Mouse (Mus musculus): ENCODE data around the gene Sned1. TPM values are rescaled to one million over a fixed set of nuclear protein-coding genes. Genes with fewer than 3 reads are reported as not detected.

The Sned1 gene
- polyA plus RNA-seq, 2 experiments = 0.25 TPM

DNA sequence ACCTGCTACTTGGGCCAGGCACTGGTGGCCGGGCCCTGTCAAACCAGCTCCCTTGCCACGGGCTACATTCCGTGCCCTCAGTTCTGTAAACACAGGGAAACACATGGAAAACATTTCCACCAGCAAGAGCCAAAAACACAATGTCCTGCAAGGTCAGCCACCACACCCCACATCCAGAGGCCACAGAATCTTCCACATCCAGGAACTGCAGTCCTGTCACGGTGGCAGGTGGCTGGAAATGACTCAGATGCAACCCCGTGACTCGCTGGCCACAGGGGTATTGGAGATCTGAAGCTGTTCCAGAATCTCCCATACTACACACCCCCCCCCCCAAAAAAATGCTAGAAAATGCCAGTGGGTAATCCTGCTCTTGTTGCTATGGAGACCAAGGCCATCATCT is 6.4 kb upstream of the Sned1 start:
- Histone ChIP-seq H3K4me3 (ENCODE audit: insufficient read depth in 1 of 2, low read depth in 2 of 2, low read length in 2 of 2) (no peak overlapping the region), H3K4me2 (ENCODE audit: low read depth) (no peak overlapping the region), H3K27me3 (ENCODE audit: control insufficient read depth, insufficient read depth, low read length) (no peaks in the 10 kb centered on the region), H3K36me3 (replicated peaks; ENCODE audit: control insufficient read depth, insufficient read depth, low read depth) (no peaks in the 10 kb centered on the region), H3K4me1 (replicated peaks; ENCODE audit: control insufficient read depth in 2 of 2, insufficient read depth in 2 of 2, low read length in 1 of 2) (no peaks in the 10 kb centered on the region), H3K9me3 (ENCODE audit: control insufficient read depth, low read length) (no peaks in the 10 kb centered on the region), H3K9ac (replicated peaks) (no peak overlapping the region), H3K27ac (no peak overlapping the region)
- no peak for DNase-seq (ENCODE audit: low read depth in 3 of 3, low spot score in 3 of 3)
- no peak for ATAC-seq (ENCODE audit: insufficient read depth)
- TF ChIP-seq EP300 (IDR thresholded peaks at IDR 0.05; ENCODE audit: low read depth) = no peak
- no peak for TF ChIP-seq CTCF (IDR thresholded peaks at IDR 0.05; ENCODE audit: low read depth)
- WGBS (ENCODE audit: insufficient replicate concordance) = 57% methylated on average over 6 of the region's 6 CpGs

DNA sequence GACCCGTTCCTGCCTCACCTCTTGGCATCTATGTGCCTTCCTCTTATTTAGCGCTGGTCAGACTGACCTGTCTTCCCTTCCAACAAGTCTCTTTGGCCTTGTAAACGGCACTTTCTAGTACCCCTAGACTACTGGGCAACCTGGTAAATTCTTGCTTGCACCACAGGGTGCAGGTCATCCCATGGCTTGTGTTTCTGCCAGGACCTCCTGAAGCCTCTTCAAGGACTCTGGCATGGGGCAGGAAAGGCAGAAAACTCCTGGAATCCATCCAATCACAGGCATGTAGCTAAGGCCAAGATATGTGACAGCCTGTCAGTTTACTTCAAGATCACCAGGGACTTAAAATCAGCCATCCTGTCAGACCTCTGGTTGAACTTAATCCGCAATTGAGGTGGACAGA is 6.0 kb upstream of the Sned1 start:
- H3K4me2 ChIP-seq (ENCODE audit: low read depth) = no peak overlapping the region
- peaks cover 2% of the 10 kb centered on the region; the same call in 1 of the 2 replicates for H3K27me3 ChIP-seq (ENCODE audit: control insufficient read depth, insufficient read depth, low read length)
- TF ChIP-seq CTCF (IDR thresholded peaks at IDR 0.05; ENCODE audit: low read depth) (no peak), EP300 (IDR thresholded peaks at IDR 0.05; ENCODE audit: low read depth) (no peak)
- WGBS (ENCODE audit: insufficient replicate concordance) = 51% methylated on average over 4 of the region's 4 CpGs
- no peak overlapping the region for H3K27ac ChIP-seq
- H3K4me3 ChIP-seq (ENCODE audit: insufficient read depth in 1 of 2, low read depth in 2 of 2, low read length in 2 of 2) = no peak overlapping the region
- ATAC-seq (ENCODE audit: insufficient read depth) (no peak), DNase-seq (ENCODE audit: low read depth in 3 of 3, low spot score in 3 of 3) (no peak)
- no peaks in the 10 kb centered on the region for H3K36me3 ChIP-seq (replicated peaks; ENCODE audit: control insufficient read depth, insufficient read depth, low read depth)
- no peak overlapping the region for H3K9ac ChIP-seq (replicated peaks)
- no peaks in the 10 kb centered on the region for H3K4me1 ChIP-seq (replicated peaks; ENCODE audit: control insufficient read depth in 2 of 2, insufficient read depth in 2 of 2, low read length in 1 of 2)
- H3K9me3 ChIP-seq (ENCODE audit: control insufficient read depth, low read length) = no peaks in the 10 kb centered on the region

DNA sequence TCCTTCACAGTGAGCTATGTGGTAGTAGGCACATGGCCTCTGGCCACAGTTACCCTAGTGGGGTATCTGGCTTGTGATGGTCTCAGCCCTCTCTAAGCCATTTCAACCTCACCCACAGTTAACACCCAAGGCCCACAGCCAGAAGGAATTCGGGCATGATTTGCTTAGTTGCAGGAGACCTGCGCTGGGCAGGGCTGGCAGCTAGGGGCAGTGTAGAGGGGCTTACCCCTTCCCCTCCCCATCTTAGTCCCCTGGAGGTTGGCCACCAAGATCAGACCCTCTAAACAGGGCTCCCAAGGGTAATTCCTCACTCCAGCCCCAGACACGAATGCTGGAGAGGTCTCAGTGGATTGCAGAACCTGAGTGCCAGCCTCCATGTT is 894 bp downstream of the Sned1 start:
- 16% methylated on average over 3 of the region's 3 CpGs for WGBS (ENCODE audit: insufficient replicate concordance)
- peak overlapping the region in 1 of 2 experiments; percentile 47; a peak in 2 of 4 replicates for H3K4me3 ChIP-seq (ENCODE audit: insufficient read depth in 1 of 2, low read depth in 2 of 2, low read length in 2 of 2)
- no peaks in the 10 kb centered on the region for H3K9me3 ChIP-seq (ENCODE audit: control insufficient read depth, low read length)
- H3K36me3 ChIP-seq (replicated peaks; ENCODE audit: control insufficient read depth, insufficient read depth, low read depth) = no peaks in the 10 kb centered on the region
- DNase-seq (ENCODE audit: low read depth in 3 of 3, low spot score in 3 of 3) (no peak), ATAC-seq (ENCODE audit: insufficient read depth) (no peak)
- no peaks in the 10 kb centered on the region for H3K4me1 ChIP-seq (replicated peaks; ENCODE audit: control insufficient read depth in 2 of 2, insufficient read depth in 2 of 2, low read length in 1 of 2)
- H3K27ac ChIP-seq = no peak overlapping the region
- H3K4me2 ChIP-seq (ENCODE audit: low read depth) = peak overlapping the region; percentile 65
- no peak overlapping the region for H3K9ac ChIP-seq (replicated peaks)
- TF ChIP-seq CTCF (IDR thresholded peaks at IDR 0.05; ENCODE audit: low read depth) (peak; percentile 40; the same call in 1 of the 2 replicates), EP300 (IDR thresholded peaks at IDR 0.05; ENCODE audit: low read depth) (no peak)
- peaks cover 29% of the 10 kb centered on the region for H3K27me3 ChIP-seq (ENCODE audit: control insufficient read depth, insufficient read depth, low read length)

DNA sequence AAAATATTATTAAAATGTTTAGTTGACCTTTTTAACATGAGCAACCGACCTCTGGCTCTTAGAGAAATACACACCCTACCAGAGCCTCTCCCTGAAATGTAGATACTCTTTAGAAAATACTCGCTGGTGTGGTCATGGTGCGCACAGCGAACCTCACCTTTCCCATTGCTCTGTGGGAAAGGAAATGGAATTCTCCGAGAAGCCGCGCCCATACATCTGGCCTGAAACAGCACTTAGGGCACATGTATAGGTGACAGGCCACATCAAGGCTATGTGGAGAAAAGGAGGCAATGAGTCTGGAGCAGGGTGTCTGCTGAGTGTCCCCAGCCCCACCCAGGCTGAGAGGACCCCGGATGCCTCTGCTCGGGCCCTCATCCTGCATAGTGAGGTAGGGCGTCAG is 2.0 kb downstream of the Sned1 start:
- no peak for TF ChIP-seq EP300 (IDR thresholded peaks at IDR 0.05; ENCODE audit: low read depth)
- no peak for TF ChIP-seq CTCF (IDR thresholded peaks at IDR 0.05; ENCODE audit: low read depth)
- H3K27ac ChIP-seq = no peak overlapping the region
- no peak overlapping the region for H3K4me3 ChIP-seq (ENCODE audit: insufficient read depth in 1 of 2, low read depth in 2 of 2, low read length in 2 of 2)
- no peak overlapping the region for H3K9ac ChIP-seq (replicated peaks)
- DNase-seq (ENCODE audit: low read depth in 3 of 3, low spot score in 3 of 3) (no peak), ATAC-seq (ENCODE audit: insufficient read depth) (no peak)
- H3K36me3 ChIP-seq (replicated peaks; ENCODE audit: control insufficient read depth, insufficient read depth, low read depth) = no peaks in the 10 kb centered on the region
- no peaks in the 10 kb centered on the region for H3K4me1 ChIP-seq (replicated peaks; ENCODE audit: control insufficient read depth in 2 of 2, insufficient read depth in 2 of 2, low read length in 1 of 2)
- no peak overlapping the region for H3K4me2 ChIP-seq (ENCODE audit: low read depth)
- H3K9me3 ChIP-seq (ENCODE audit: control insufficient read depth, low read length) = no peaks in the 10 kb centered on the region
- peaks cover 29% of the 10 kb centered on the region for H3K27me3 ChIP-seq (ENCODE audit: control insufficient read depth, insufficient read depth, low read length)
- 72% methylated on average over 10 of the region's 10 CpGs for WGBS (ENCODE audit: insufficient replicate concordance)

DNA sequence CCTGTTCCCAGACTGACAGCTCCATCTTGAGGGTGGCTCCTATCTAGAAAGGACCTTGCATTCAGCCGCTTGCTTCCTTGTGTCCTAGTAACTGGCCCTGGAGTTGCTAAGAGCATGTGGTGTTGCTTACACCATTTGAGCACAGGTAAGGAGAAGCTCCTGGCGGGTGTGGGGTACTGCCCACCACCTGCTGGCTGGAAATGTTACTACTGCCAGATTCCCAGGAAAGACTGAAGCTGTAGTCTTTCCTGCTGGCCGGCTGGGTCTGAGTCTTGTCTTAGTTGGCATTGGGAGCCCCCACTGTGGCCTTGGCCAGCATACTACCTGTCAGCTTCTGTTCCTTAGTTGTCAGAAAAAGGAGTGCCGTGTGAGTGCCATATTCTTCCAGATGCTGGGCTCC is 2.6 kb downstream of the Sned1 start:
- no peak for DNase-seq (ENCODE audit: low read depth in 3 of 3, low spot score in 3 of 3)
- TF ChIP-seq CTCF (IDR thresholded peaks at IDR 0.05; ENCODE audit: low read depth) = 0 out of 2 replicates have a peak, but pooled peaks have one; percentile 30
- no peak for TF ChIP-seq EP300 (IDR thresholded peaks at IDR 0.05; ENCODE audit: low read depth)
- no peak overlapping the region for H3K27ac ChIP-seq
- H3K27me3 ChIP-seq (ENCODE audit: control insufficient read depth, insufficient read depth, low read length) = peaks cover 29% of the 10 kb centered on the region
- no peaks in the 10 kb centered on the region for H3K9me3 ChIP-seq (ENCODE audit: control insufficient read depth, low read length)
- 33% methylated on average over 4 of the region's 4 CpGs for whole genome bisulfite sequencing (ENCODE audit: insufficient replicate concordance)
- H3K4me3 ChIP-seq (ENCODE audit: insufficient read depth in 1 of 2, low read depth in 2 of 2, low read length in 2 of 2) = no peak overlapping the region
- no peak for ATAC-seq (ENCODE audit: insufficient read depth)
- H3K4me2 ChIP-seq (ENCODE audit: low read depth) = no peak overlapping the region
- no peaks in the 10 kb centered on the region for H3K4me1 ChIP-seq (replicated peaks; ENCODE audit: control insufficient read depth in 2 of 2, insufficient read depth in 2 of 2, low read length in 1 of 2)
- H3K9ac ChIP-seq (replicated peaks) = no peak overlapping the region
- no peaks in the 10 kb centered on the region for H3K36me3 ChIP-seq (replicated peaks; ENCODE audit: control insufficient read depth, insufficient read depth, low read depth)

Data from liver, embryonic 14.5 days (tissue).